Mouse (Mus musculus) right cerebral cortex, postnatal 25 days (tissue): ENCODE results near the gene Ramp1.

Source experiments
- DNase-seq: peaks from one replicate; pipeline ENCODE4 v3.0.0; 2022

Ramp1 gene

DNA sequence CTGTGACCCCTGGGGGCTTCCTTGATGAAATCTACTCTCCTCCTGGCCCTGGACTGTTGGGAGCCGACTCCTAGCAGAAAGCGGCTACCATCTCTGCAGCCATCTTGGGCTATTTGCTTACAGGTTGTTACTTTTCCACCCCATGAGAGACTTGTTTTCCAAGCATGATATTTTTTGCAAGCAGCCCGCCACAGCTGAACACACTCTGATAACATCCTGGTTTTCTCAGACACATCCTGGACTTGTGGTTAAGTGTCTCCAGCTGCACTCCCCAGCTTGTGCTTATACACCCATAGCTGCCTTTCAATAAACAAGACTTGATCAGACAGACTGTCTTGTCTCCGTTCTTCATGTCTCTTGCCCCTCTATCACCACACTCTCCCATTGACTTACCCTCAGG lies 61.6 kb downstream of the Ramp1 start:
- DNase-seq, result no peak

DNA sequence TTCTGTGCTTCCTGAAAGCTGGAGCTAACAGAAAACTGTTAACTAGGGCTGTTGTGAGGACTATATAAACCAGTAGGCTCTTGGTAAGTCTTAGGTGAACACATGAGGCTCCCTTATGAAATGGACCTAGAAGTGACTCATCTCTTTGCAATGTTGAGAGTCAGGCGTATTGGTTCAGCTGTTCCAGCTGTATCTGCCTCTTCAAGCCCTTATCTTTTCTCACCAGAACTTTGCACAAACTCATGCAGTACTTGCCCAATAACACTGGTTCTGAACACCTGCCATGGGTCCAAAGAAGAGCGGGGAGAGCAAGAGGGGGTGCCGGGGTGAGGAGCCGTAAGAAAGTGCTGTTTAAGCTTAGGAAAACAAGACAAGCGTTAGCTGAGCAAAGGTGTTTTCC lies 68.6 kb downstream of the Ramp1 start:
- no peak for DNase-seq

DNA sequence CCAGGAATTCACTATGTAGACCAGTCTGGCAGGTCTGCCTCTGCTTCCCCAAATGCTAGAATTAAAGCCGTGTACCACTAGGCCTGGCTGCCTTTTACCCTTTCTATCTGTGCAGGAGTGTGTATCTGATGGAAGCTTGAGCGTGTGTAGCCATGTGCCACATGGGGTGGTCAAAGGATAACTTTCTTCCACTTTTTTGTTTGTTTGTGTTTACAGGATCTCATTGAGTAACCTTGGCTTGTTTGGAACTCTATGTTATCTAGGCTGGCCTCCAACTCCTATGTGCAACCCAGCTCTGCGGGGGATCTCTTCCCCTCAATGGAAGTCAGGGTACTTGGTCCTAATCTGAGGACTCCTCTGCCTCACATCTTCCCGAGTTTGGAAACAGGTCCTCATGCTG lies 69.3 kb downstream of the Ramp1 start:
- no peak for DNase-seq

DNA sequence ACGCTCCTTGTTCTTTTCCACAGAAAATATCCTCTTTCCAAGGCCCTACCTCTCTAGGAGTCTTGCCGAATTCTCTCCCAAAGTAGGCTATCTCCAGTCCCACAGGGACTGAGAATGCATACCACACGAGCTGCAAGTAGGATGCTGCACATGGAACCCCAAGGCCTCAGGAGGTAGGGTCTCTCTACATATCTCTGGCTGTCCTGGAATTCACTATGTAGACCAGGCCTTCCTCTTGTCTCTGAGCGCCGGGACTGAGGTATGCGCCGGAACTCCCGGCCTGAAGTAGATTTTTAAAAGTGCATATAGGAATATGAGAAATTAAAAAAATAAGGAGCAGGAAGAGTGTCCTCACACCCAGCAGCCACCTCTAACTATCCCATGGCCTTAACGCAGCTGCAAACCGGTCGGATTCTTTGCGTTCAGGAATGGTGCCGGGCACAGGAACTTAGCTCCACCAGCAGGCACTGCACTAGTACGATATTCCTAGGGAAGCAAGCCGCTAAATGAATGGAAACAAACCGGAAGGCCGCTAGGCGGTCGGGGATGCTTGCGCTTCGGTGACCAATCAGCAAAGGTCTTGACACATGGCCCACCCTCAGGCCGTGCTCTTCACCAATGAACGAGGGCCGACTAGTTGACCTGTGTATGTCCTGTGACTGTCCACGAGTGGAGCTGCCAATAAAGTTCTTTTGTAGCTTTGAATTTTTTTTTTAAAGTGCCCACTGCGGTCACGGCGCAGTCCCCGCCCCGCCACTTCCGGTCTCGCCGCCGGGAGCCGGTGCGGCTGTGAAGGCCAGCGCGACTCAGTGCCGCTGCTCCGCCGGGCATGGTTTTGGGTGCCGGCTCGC lies 70.2 kb downstream of the Ramp1 start, which contains the start of gene Ube2f:
TSS of gene Ube2f (plus strand) at position 741 of the 851 bp plus-strand sequence.
- DNase-seq, result peak; percentile 94

DNA sequence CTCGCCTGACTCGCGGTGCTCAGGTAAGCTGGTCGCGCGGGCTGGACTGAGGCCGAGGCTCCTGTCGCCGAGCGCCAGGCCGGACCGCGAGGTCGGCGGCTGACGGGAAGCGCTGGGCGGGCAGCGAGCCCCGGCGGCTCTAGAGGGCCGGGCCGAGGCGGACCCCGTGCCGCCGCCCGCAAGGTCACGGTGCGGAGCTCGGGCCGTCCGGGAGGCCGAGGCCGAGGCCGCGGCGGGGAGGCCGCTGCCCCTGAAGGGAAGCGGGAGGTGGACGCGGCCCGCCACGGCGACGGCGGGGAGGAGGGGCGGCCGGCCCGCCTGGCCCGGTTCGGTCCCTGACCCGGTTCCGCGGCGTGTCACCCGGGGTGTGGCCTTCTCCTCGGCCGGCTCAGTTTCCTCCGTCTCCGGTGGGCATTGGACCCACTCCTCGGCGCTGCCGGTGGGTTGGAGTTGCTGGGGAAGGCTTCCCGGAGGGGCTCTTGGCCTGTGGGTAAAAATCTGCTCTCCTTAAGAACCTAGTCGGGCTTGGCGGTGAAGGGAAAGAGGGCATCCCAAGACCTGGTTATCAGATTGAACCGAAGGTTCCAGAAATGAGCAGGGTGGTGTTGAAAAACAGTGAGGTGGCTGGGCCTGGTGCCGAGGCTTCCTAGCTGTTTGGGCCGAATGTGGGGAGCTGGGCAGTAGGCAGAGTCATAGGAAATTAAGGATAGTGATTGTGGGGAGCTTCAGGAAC lies 71.0 kb downstream of the Ramp1 start:
- DNase-seq, result peak; percentile 15

DNA sequence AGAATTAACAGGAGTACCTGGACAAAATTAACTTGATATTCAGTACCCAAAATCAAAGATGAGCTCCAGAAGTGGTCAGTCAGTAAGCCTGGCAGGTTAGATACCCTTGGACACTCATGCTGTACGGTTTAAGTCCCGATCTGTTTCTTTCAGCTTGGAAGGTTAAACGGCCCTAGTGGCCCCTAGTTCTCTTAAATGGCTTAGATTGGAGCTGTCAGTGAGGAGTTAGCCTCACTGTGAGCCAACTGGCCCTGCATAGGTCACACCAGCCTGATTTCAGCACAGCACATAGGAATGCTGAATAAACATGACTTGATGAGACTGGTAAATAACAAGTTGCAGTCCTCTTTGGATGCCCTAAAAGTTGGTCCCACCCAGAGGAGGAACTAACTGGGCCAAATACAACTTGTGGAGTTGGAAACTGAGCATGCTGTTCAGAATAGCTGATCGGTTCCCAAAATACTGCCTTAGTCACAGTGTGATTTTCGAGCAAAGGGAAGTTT lies 71.6 kb downstream of the Ramp1 start:
- no peak for DNase-seq

DNA sequence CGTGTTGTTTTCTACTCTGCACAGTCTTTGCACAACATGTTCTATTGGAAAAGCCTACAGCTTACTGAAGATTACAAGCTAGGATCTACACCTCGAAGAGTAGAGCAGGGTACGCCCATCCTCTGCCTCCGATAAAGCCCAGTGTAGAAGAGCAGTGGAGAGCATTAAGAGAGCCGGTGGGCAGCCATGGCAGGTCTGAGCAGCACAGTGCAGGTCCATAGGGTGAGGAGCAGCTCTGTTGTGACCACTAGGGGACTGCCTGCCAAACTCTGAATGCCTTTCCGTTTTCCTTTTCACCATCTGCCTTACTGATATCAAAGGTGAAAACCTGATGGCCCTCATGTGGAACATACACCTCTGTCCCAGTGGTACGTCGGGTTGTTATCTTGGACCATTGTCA lies 72.3 kb downstream of the Ramp1 start:
- no peak for DNase-seq

DNA sequence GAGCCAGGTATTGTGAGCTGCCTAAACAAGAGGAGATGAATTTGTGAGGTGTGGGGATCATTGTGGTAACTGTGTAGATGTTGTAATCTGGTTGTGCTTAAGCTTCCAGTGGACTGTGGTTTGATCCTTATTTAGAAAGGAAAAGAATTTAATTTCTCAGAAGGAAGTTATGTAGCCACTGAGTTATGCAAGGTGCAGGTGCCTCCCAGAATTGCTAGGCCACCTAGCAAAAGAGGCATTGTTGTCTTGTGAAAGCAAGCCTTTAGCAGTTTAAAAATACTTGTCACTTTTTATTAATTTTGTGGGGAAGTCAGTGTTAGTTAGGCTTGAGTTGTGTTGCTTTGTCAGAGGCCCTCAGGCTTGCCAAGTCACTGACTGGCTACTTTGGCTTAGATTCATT lies 78.3 kb downstream of the Ramp1 start:
- DNase-seq, result no peak

DNA sequence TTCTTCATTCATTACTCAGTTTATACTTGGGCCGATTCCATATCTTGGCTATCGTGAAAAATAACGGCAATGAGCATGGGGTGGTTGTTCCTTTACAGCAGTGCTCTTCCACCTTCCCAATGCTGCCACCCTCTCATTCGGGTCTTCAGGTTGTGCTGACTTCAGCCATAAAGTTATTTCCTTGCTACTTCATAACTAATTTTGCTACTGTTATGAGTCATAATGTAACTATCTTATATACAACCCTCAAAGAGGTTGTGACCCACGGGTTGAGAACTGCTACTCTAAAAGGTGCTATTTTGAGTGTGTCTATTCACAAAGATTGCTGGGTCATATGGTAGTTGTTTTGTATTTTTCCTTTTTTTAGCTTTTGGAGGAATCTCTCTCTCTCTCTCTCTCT lies 80.2 kb downstream of the Ramp1 start:
- no peak for DNase-seq

DNA sequence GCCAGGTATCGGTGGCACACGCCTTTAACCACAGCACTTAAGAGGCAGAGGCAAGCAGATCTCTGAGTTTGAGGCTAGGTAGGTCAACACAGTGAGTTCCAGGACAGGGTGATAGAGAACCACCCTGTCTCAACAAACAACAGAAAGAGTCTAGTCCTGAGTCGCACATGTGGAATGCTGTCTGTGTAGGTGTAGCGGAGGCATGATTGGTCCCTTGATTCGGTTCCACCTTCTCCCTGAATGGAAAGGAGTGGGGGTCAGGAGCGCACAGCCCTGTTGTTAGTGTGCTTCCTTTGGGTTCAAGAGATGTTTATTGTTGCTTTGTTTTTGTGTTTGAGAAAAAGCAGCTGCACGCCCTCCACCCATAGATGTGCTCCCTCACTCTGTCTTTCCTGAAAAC lies 82.9 kb downstream of the Ramp1 start:
- DNase-seq, result no peak

GRCm38 (mm10) chr1:91272260-91272659 lies 92.6 kb downstream of the Ramp1 start:
- no peak for DNase-seq
